Mouse (Mus musculus) layer of hippocampus, postnatal 25 days (tissue): Measurements from ENCODE around the gene Rbm47. TPM values are rescaled to one million over a fixed set of nuclear protein-coding genes. Genes with fewer than 3 reads are reported as not detected.

Source experiments
- DNase-seq, 2 experiments: peaks; one replicate each; pipeline ENCODE4 v3.0.0; 2022; ENCODE audit warnings: mixed read lengths in 2 of 2, low spot score in 1 of 2; ENCODE audit errors: extremely low spot score in 1 of 2
- total RNA-seq, 2 experiments: library from RNA; stranded (reverse); gene quantifications; 2 replicates each; pipeline ENCODE4 v1.2.3; 2021

Rbm47 gene
- total RNA-seq, 2 experiments from 2014 or later, result 1.3 TPM

GRCm38 (mm10) chr5:66036440-66037054, 136.4 kb downstream of the Rbm47 start:
- DNase-seq, result no peak

GRCm38 (mm10) chr5:66034375-66035195, 138.3 kb downstream of the Rbm47 start:
- DNase-seq, result no peak

- DNase-seq, result no peak
Observed at GRCm38 (mm10) chr5:66032826-66033225, 140.1 kb downstream of the Rbm47 start.

- DNase-seq, result no peak
Observed at GRCm38 (mm10) chr5:66031699-66032098, 141.2 kb downstream of the Rbm47 start.

GRCm38 (mm10) chr5:66028232-66028631, 144.7 kb downstream of the Rbm47 start:
- no peak for DNase-seq

DNA sequence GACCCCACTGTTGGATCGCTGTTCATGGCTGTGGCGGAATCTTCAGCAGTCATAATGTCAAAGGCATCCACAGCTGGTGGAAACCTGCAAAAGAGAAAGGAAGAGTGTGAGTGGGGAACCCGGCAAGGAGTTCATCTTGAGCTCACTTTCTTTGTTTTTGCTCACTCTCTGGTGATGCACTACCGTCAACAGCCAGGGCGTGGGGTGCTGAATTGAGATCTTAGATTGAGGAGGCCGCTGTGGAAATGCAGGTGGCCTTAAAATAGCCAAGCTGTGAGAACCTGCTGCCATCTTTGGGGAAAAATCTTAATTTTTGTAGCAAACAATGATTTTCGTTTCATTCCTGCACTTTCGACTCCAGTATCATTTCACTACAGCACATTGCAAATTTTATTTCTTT, 145.7 kb downstream of the Rbm47 start:
- DNase-seq, result no peak

DNA sequence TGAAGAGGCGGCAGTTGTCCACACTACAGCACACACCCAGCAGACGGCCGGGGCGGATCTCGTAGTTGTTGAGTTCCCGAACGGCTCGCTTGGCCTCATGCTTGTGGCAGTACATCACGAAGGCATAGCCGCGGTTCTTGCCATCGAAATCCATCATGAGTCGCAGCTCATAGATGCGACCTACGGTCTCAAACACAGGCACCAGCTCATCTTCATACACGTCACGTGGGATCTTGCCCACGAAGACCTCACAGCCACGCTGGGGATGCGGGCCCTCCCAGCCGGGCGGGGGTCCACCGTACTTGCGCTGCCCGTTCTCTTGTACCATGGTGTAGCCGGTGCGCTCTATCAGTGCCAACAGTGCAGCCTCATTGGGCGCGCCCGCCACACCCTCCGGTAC, 146.1 kb downstream of the Rbm47 start:
- no peak for DNase-seq

- DNase-seq, result no peak
Observed at GRCm38 (mm10) chr5:66015449-66015961, 157.4 kb downstream of the Rbm47 start.

- DNase-seq, result no peak
Observed at GRCm38 (mm10) chr5:66014437-66014836, 158.5 kb downstream of the Rbm47 start.

DNA sequence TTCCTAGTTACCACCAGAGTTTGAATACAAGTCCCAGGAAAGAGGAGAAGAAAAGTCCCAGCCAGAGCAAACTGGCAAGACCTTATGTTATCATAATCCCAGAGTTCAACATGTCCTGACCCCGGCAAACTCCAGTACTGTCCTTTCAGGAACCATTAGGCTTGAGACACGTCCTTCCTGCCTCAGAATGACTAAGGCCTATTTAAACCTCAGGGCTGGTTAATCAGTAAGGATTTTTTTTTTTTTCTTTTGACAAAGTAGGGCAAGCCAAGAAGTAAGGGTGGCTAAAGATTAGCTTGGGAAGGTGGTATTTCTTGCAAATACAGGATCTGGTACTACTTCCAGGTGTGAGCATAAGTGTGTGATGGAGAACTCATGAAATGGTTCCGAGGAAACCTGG, 158.9 kb downstream of the Rbm47 start:
- DNase-seq, result no peak

- DNase-seq, result no peak
Observed at GRCm38 (mm10) chr5:66008245-66008967, 164.5 kb downstream of the Rbm47 start.

GRCm38 (mm10) chr5:66005041-66005678, 167.8 kb downstream of the Rbm47 start:
- DNase-seq, result no peak

- DNase-seq, result no peak
Observed at GRCm38 (mm10) chr5:66004134-66004925, 168.6 kb downstream of the Rbm47 start, which contains the start of gene 9130230L23Rik. 9130230L23Rik (minus strand) TSS chr5:66004285.

- DNase-seq, result no peak
Observed at GRCm38 (mm10) chr5:66001232-66001631, 171.7 kb downstream of the Rbm47 start.

- no peak for DNase-seq
Observed at GRCm38 (mm10) chr5:66000567-66001125, 172.3 kb downstream of the Rbm47 start.

DNA sequence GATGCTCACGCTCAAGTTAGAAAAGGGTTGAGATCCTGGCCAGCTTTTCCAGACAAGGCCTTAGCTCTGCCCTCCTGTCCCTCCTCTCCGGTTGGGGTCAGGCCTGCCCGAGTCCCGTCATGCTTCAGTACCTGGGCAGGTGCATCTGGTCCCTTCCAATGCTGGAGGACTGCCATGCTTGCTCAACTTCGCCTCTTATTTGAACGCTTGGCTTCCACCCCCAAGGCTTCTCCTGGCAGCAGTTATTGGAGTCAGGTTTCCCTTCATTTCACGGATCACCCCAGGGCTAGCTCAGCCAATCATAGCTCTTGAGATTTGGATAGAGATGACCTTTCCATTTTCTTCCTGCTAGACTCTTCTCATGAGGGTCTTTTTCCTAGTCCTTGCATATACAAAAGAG, 172.8 kb downstream of the Rbm47 start:
- DNase-seq, result no peak

DNA sequence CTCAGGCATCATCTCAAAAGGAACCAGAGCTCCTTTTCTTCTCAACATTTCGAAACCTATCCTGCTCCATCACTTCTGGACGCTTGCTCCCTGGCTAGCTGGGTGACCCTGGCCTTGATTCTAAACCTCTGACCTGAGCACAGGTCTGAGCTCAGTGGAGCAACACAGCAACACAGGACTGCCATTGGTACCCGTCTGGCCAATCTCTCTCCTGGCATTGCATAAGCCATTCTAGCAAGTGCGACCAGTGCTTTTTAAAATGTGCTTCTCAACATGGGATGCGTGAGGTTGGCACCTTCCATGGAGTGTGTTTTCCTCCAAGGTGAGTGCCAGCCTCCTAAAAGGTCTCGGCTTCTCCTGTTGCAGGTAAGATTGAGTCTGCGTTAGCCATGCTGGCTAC, 173.8 kb downstream of the Rbm47 start:
- DNase-seq, result no peak

- no peak for DNase-seq
Observed at GRCm38 (mm10) chr5:65997813-65998212, 175.1 kb downstream of the Rbm47 start.

DNA sequence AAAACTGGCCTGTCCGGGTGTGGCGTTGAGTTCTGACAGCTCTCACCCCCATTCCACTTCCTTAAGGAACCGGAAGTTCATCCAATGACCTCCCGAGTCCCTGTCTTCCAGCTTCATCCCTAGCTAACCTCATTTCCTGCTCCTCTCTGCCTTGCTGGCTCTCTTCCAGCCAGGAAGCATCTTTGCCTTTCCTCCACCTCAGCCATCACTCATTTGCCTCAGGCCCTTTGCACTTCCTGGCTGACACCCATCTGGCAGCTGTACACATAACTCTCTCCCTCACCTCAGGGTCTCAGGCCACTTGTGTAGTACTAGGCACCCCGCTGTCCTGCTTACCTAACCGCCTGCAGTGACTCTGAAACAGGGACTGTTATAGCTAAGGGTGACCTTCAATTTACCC, 178.3 kb downstream of the Rbm47 start:
- no peak for DNase-seq
